In the genomic region with DNA sequence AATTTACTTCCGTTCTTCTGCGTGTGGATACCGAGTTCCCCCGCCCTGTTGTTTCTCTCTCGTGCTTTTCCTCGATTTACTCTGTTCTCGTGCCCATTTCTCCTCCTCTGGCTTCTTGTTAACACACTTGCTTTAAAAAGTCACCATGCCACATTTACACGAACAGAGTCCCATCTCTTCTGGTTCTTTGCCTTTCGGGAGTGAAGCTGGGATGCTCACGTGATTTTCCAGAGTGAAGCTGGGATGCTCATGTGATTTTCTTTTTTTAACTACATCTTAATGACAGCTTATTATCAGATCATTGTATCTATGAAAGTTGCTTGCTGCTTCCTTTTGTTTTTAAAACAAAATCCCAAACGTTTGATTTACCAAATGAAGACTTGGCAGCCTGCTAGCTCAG, we compare ENCODE assay signal across 15 mouse cellular contexts.
"Had no signal": no experiment of that assay in that cellular context is flagged by ENCODE, and none has a peak within 500 bp of the region (broad histone marks: within the 10 kb centered on the region; RNA-seq: fewer than 3 reads in every experiment).

No protein-coding gene starts in this region.

- H3K36me3 ChIP-seq: midbrain, embryonic 13.5 days; midbrain, embryonic 15.5 days; neural tube, embryonic 12.5 days; stomach, embryonic 15.5 days had no signal

- H3K9ac ChIP-seq: liver, postnatal 0 days; lung, embryonic 14.5 days; midbrain, embryonic 13.5 days; midbrain, embryonic 15.5 days; neural tube, embryonic 12.5 days; stomach, embryonic 15.5 days had no signal

- H3K27ac ChIP-seq: macrophage; midbrain, embryonic 13.5 days; midbrain, embryonic 15.5 days; neural tube, embryonic 12.5 days; stomach, embryonic 15.5 days; stomach, postnatal 0 days had no signal

- H3K4me1 ChIP-seq: megakaryocyte, embryonic 14.5 days; midbrain, embryonic 13.5 days; midbrain, embryonic 15.5 days; neural tube, embryonic 12.5 days; stomach, embryonic 15.5 days had no signal

- DNase-seq: liver, postnatal 0 days; lung, embryonic 14.5 days; lung, postnatal 10 days; right cerebral cortex, postnatal 14 days; thymus, adult 2 months; thymus, postnatal 25 days; thymus, postnatal 4 days had no signal

- H3K27me3 ChIP-seq: megakaryocyte, embryonic 14.5 days; midbrain, embryonic 13.5 days; midbrain, embryonic 15.5 days; neural tube, embryonic 12.5 days; stomach, embryonic 15.5 days had no signal

- H3K4me3 ChIP-seq: megakaryocyte, embryonic 14.5 days; midbrain, embryonic 13.5 days; midbrain, embryonic 15.5 days; neural tube, embryonic 12.5 days; stomach, embryonic 15.5 days had no signal

- H3K4me2 ChIP-seq: lung, embryonic 14.5 days; midbrain, embryonic 11.5 days; midbrain, embryonic 13.5 days; midbrain, embryonic 15.5 days; neural tube, embryonic 12.5 days; stomach, embryonic 15.5 days had no signal

- H3K9me3 ChIP-seq: megakaryocyte, embryonic 14.5 days; midbrain, embryonic 13.5 days; midbrain, embryonic 15.5 days; neural tube, embryonic 12.5 days; stomach, embryonic 15.5 days had no signal

- ATAC-seq: liver, postnatal 0 days; midbrain, embryonic 13.5 days; midbrain, embryonic 15.5 days had no signal
